Mouse (Mus musculus) midbrain, embryonic 16.5 days (tissue): ENCODE results near the gene Krt8. TPM values are rescaled to one million over a fixed set of nuclear protein-coding genes. Genes with fewer than 3 reads are reported as not detected.
A peak's percentile ranks its signal among the peaks of the same experiment; 100 is the strongest.

Source experiments
- ATAC-seq: fragments of 200-750 bp; cut with Nextera tagmentation; 2 replicates; pipeline ENCODE4 v1.8.0; 2017; ENCODE audit warnings: moderate TSS enrichment
- H3K27ac ChIP-seq: fragments of 300-500 bp; sonication (generic); 2 replicates; pipeline ENCODE4 v1.5.1; 2014; ENCODE audit warnings: mild to moderate bottlenecking, low read length, mixed read lengths
- H3K27me3 ChIP-seq: fragments of 300-500 bp; sonication (generic); 2 replicates; pipeline ENCODE4 v1.6.1; 2014; ENCODE audit warnings: low read depth, low read length, mixed read lengths; ENCODE audit not compliant: control insufficient read depth, insufficient read depth
- H3K36me3 ChIP-seq: fragments of 300-500 bp; sonication (generic); 2 replicates; pipeline ENCODE4 v1.6.1; 2014; ENCODE audit warnings: mild to moderate bottlenecking, low read length, moderate library complexity, mixed read lengths; ENCODE audit not compliant: control insufficient read depth, insufficient read depth
- H3K4me1 ChIP-seq: fragments of 300-500 bp; sonication (generic); 2 replicates; pipeline ENCODE4 v1.6.1; 2014; ENCODE audit warnings: mild to moderate bottlenecking, low read length, mixed read lengths; ENCODE audit not compliant: control insufficient read depth, insufficient read depth
- H3K4me2 ChIP-seq: fragments of 300-500 bp; sonication (generic); 2 replicates; pipeline ENCODE4 v1.6.1; 2014; ENCODE audit warnings: mild to moderate bottlenecking, low read length, mixed read lengths
- H3K4me3 ChIP-seq: fragments of 300-500 bp; sonication (generic); 2 replicates; pipeline ENCODE4 v1.5.1; 2014; ENCODE audit warnings: low read depth, mild to moderate bottlenecking, low read length, moderate library complexity, mixed read lengths
- H3K9ac ChIP-seq: fragments of 300-500 bp; sonication (generic); 2 replicates; pipeline ENCODE4 v1.6.1; 2014; ENCODE audit warnings: low read depth, low read length, mixed read lengths
- H3K9me3 ChIP-seq: fragments of 300-500 bp; sonication (generic); replicated peaks from 2 replicates; pipeline ENCODE4 v1.6.1; 2014; ENCODE audit warnings: mild to moderate bottlenecking, low read length, mixed read lengths; ENCODE audit not compliant: control insufficient read depth, poor library complexity, severe bottlenecking
- WGBS: fragments of 180-500 bp; shearing (Covaris S2); extraction: QIAGEN DNeasy Blood & Tissue Kit; methylation state at CpG from one replicate; pipeline ENCODE4 v1.1.7; 2014; 5-methylcytosine and 5-hydroxymethylcytosine counted together
- polyA plus RNA-seq: library from polyadenylated mRNA; unstranded; fragments of >200 nt; fragmentation: Nextera tagmentation; extraction: Ambion mirVana; gene quantifications from 2 replicates; pipeline ENCODE4 v1.2.1, GENCODE M21; 2015

The Krt8 gene
- polyA plus RNA-seq, result 2.2 TPM in 2 replicates

DNA sequence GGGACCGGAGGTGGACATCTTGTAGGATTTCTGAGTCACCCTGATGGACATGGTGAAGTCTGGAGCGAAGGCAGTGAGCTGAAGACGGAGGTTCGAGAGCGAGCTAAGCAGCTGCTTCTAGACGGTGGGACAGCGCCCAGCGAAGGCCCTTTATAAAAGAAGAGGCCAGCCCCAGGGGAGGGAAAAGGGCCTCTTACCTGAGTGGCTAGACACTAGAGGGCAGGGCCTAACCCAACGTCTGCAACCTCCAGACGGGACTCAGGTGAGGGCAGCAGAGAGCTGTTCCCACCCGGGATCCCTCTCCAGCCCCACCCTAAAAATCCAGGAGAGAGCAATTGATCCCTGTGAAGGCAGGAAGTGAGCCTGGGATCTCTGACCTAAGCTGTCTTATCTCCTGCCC, at the start of gene Krt8:
TSS of gene Krt8 (minus strand) at position 294 of the 400 bp plus-strand sequence.
- peaks cover 17% of the 10 kb centered on the region for H3K4me1 ChIP-seq
- 20% methylated on average over 10 of the region's 11 CpGs for WGBS
- no peak for ATAC-seq
- no peak within 1 kb of the TSS for H3K9ac ChIP-seq
- peak within 1 kb of the TSS; percentile 42 for H3K4me2 ChIP-seq
- no peaks in the 10 kb centered on the region for H3K9me3 ChIP-seq
- no peak within 1 kb of the TSS for H3K27ac ChIP-seq
- H3K27me3 ChIP-seq, result peaks cover 37% of the 10 kb centered on the region
- no peaks in the 10 kb centered on the region for H3K36me3 ChIP-seq
- H3K4me3 ChIP-seq, result no peak within 1 kb of the TSS; the same call in 1 of the 2 replicates

DNA sequence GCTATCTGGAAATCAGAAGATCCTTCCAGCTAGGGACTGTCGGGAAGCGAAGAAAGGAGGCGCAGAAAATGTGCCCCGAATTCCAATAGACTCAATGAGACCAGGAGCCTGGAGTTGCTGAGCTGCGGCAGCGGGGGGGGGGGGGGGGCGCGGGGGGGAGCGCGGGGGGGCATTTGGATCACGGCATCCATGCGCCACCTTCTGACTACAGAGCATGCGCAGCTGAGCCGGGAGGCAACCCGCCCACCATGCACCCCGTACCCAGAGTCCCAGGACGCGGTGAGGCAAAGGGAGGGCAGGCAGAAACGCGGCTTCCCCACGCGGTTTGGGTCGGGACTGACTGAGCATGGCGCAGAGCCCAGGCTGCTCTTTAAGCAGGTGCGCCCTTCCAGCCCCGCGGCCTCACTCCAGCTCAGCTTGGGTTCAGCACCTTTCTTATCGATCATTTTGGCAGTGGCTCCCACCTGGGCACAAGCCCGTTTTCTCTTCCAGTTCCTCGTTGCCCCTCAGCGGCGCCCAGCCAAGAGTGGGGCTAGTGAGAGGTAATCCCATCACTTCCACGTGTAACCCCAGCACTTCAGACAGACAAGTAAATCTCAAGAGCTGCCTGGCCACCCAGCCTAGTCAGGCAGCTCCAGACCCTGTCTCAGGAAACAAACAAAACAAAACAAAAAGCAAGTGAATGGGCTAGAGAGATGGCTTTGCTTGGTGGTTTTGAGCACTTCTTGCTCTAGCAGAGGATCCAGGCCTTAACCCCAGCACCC, 47.8 kb upstream of the Krt8 start:
- peak overlapping the region; percentile 75 for H3K27ac ChIP-seq
- H3K27me3 ChIP-seq, result no peaks in the 10 kb centered on the region
- peak overlapping the region; percentile 58 for H3K4me2 ChIP-seq
- no peaks in the 10 kb centered on the region for H3K36me3 ChIP-seq
- H3K9me3 ChIP-seq, result no peaks in the 10 kb centered on the region
- H3K4me1 ChIP-seq, result peaks cover 5% of the 10 kb centered on the region
- peak; percentile 80 for ATAC-seq
- WGBS, result under 1% methylated on average over 23 of the region's 33 CpGs
- H3K4me3 ChIP-seq, result peak overlapping the region; percentile 48
- H3K9ac ChIP-seq, result peak overlapping the region; percentile 71

DNA sequence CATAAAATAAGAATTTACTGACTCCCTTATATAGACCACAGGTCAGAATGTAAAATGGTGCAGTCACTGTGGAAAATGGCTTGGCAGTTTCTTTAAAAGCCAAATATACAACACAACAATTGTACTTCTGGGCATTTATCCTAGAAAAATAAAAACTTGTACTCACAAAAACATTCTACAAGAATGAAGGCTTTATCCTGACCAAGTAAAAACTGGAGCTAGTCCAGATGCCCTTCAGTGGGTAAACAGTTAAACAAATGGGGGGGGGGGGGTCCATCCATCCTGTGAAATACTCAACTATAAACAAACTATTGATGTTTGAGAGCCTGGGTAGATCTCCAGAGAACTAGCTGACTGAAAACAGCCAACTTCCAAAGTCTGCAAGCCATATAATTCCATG, 45.6 kb upstream of the Krt8 start:
- Histone ChIP-seq H3K4me3 (no peak overlapping the region), H3K4me1 (peaks cover 5% of the 10 kb centered on the region), H3K36me3 (no peaks in the 10 kb centered on the region), H3K27me3 (no peaks in the 10 kb centered on the region), H3K4me2 (no peak overlapping the region), H3K27ac (no peak overlapping the region), H3K9me3 (no peaks in the 10 kb centered on the region), H3K9ac (no peak overlapping the region)
- ATAC-seq, result no peak

DNA sequence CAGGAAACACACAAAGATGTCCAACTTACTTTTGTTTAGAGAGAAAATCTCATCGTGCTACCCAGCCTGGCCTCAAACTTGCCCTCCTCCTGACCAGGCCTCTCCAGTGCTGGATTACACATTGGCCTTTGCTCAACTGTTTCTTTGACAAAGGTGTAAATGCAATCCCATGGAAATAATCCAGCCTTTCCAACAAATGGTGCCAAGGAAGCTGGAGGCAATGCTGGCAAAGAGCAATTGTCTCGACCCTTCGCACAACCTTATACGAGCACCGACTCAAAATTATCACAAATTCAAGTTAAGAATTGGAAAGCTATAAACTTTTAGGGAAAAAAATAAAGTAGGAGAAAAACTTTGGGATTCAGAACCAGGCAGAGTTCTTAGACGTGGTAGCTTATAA, 43.7 kb upstream of the Krt8 start:
- no peak for ATAC-seq
- Histone ChIP-seq H3K4me3 (no peak overlapping the region), H3K27me3 (no peaks in the 10 kb centered on the region), H3K36me3 (no peaks in the 10 kb centered on the region), H3K9me3 (no peaks in the 10 kb centered on the region), H3K4me2 (no peak overlapping the region), H3K27ac (no peak overlapping the region), H3K9ac (no peak overlapping the region), H3K4me1 (peaks cover 5% of the 10 kb centered on the region)
- WGBS, result 89% methylated on average over 6 of the region's 6 CpGs

DNA sequence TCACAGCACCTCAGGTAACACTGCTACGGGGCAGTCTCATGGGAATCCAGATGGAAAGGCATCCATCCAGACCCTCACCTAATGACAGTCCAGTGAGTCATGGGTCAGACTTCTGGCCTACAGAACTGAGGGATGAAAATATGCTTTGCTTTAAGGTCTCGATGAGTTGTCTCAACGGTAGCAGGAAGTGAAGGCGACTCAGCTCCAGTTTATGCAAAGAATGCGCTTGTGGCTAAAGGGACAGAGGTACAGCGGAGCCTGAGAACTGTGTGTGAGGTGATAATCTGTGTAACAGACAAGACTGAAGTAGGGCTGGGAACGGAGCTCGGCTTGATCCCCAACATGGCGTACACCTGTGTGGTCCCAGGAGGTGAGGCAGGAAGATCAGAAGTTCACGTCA, 41.4 kb upstream of the Krt8 start:
- 92% methylated on average over 10 of the region's 10 CpGs for WGBS
- ATAC-seq, result no peak
- H3K4me3 ChIP-seq, result no peak overlapping the region
- H3K9ac ChIP-seq, result no peak overlapping the region
- no peaks in the 10 kb centered on the region for H3K4me1 ChIP-seq
- H3K9me3 ChIP-seq, result no peaks in the 10 kb centered on the region
- no peak overlapping the region for H3K27ac ChIP-seq
- H3K4me2 ChIP-seq, result no peak overlapping the region
- no peaks in the 10 kb centered on the region for H3K36me3 ChIP-seq
- H3K27me3 ChIP-seq, result no peaks in the 10 kb centered on the region

DNA sequence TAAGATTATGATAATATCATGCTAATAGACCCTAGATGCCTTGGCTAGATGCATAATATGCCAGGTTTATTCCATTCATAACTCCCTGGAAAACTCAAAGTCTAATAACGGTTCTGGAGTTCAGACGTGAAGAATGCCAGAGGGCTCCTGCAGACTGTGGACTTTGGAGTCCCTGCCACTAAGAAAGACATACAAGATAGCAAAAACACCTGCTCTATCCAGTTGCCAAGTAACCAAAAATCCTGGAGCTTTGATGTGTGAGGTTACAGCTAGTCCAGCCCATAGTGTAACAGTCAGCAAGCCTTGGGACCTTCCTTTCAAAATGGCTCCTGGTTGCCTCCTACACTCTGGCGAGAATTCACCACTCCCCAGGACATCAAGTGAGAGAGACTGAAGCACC, 40.5 kb upstream of the Krt8 start:
- Histone ChIP-seq H3K4me1 (no peaks in the 10 kb centered on the region), H3K27ac (no peak overlapping the region), H3K27me3 (no peaks in the 10 kb centered on the region), H3K36me3 (no peaks in the 10 kb centered on the region), H3K9me3 (no peaks in the 10 kb centered on the region), H3K4me3 (no peak overlapping the region), H3K9ac (no peak overlapping the region), H3K4me2 (no peak overlapping the region)
- whole genome bisulfite sequencing, result 80% methylated on average over 3 of the region's 3 CpGs
- no peak for ATAC-seq

DNA sequence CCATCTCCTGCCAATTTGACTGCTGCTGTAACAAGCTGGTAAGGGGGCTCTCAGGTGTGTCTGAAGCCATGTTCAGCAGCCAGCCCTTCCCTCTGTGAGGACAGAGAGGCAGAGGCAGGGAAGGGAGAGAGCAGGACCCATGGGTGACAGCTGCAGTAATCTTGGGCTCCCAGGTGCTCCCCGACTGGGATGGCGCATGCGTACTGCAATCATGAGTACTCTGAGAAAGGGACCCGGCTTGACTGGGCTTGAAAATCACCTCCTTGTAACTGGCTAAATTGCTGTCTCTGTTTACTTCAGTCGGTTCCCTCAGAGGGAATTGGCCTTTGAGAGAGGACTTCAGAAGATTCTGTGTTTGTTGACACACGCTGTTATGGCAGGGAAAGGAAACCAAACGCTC, 37.7 kb upstream of the Krt8 start:
- Histone ChIP-seq H3K4me2 (no peak overlapping the region), H3K27ac (no peak overlapping the region), H3K27me3 (no peaks in the 10 kb centered on the region), H3K9me3 (no peaks in the 10 kb centered on the region), H3K9ac (no peak overlapping the region), H3K4me3 (no peak overlapping the region), H3K36me3 (no peaks in the 10 kb centered on the region), H3K4me1 (no peaks in the 10 kb centered on the region)
- no peak for ATAC-seq
- WGBS, result 73% methylated on average over 7 of the region's 7 CpGs

DNA sequence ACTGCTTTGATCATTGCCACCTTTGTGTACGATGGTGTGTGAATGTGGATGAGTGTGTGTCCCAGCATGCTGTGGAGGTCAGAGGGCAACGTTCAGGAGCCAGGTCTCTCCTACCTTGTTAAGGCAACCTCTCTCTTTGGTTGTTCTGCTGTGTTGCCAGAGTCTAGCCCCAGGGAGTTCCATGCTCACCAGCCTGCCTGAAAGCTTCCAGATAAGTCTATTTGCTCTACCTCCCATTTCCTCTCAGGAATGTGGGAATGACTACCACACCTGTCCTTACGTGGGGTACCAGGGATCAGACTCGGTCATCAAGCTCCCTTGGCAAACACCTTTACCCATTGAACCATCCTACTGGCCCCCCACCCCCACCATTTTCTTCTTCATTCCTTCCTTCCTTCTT, 36.0 kb upstream of the Krt8 start:
- Histone ChIP-seq H3K27ac (no peak overlapping the region), H3K4me3 (no peak overlapping the region), H3K4me2 (no peak overlapping the region), H3K9ac (no peak overlapping the region), H3K36me3 (no peaks in the 10 kb centered on the region), H3K4me1 (no peaks in the 10 kb centered on the region), H3K9me3 (no peaks in the 10 kb centered on the region), H3K27me3 (no peaks in the 10 kb centered on the region)
- 87% methylated on average over 4 of the region's 4 CpGs for WGBS
- no peak for ATAC-seq

DNA sequence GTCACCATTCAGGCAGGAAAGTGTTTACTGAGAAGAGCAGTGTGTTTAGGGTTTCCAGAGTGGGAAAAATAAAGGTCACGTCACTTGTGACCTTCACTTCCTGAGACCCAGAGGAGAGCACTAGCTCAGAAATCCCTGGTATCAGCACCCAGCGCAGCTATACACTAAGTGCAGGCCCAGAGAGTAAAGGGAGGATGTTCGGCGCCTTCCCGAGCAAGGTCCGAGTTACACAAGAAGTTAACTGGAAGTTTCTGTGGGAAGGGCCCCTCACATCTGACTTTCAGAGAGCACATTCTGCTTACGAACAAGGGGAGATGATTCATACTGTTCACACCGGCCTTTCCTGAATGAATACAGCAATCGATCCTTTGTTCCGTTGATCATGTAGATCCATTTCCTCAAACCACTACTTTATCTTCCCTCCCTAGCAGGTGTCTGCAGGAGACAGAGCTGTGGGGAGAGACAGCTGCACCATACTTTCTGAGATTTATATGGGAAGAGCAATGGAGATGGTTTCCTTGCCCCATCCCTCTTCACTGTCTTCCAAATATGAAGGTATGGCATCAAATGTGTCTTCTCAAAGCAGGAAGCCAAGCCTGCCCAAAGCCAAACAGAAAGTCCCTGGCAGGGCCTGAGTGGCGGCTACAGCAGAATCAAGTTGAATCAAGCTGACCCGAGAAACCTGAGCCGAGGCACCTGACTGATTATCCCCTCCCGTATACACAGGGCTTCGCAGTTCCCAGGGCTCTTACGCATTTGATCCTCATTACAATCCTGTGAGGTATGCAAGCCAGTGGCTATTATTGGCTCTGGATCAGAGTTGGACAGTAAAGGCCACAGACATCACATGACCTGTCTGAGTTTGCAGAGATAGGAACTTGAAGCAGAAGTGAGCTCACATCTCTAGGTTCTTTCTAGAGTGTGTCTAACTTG, 30.1 kb upstream of the Krt8 start:
- Histone ChIP-seq H3K4me2 (no peak overlapping the region), H3K27ac (no peak overlapping the region), H3K9me3 (no peaks in the 10 kb centered on the region), H3K4me3 (no peak overlapping the region), H3K9ac (no peak overlapping the region), H3K4me1 (no peaks in the 10 kb centered on the region), H3K27me3 (no peaks in the 10 kb centered on the region; the same call in 1 of the 2 replicates), H3K36me3 (no peaks in the 10 kb centered on the region)
- no peak for ATAC-seq
- WGBS, result 66% methylated on average over 16 of the region's 16 CpGs
